Mouse (Mus musculus) kidney, postnatal 0 days (tissue): Measurements from ENCODE around the gene Zfp219. TPM values are rescaled to one million over a fixed set of nuclear protein-coding genes. Genes with fewer than 3 reads are reported as not detected.

Source experiments
- ATAC-seq: fragments of 200-750 bp; cut with Nextera tagmentation; replicated peaks from 2 replicates; pipeline ENCODE4 v1.8.0; 2017; ENCODE audit warnings: low read depth, moderate number of reproducible peaks, moderate TSS enrichment, moderate library complexity; ENCODE audit not compliant: low FRiP score
- DNase-seq: peaks from one replicate; pipeline ENCODE4 v3.0.0-alpha.2; 2016; ENCODE audit warnings: low spot score
- H3K27ac ChIP-seq: fragments of 300-500 bp; sonication (generic); 2 replicates; pipeline ENCODE4 v1.5.1; 2014; ENCODE audit warnings: mild to moderate bottlenecking
- H3K27me3 ChIP-seq: fragments of 300-500 bp; sonication (generic); 2 replicates; pipeline ENCODE4 v1.6.1; 2014; ENCODE audit warnings: low read length, mixed read lengths; ENCODE audit not compliant: insufficient read depth
- H3K36me3 ChIP-seq: fragments of 300-500 bp; sonication (generic); 2 replicates; pipeline ENCODE4 v1.6.1; 2014; ENCODE audit warnings: low read length, mixed read lengths; ENCODE audit not compliant: insufficient read depth
- H3K4me1 ChIP-seq: fragments of 300-500 bp; sonication (generic); replicated peaks from 2 replicates; pipeline ENCODE4 v1.6.1; 2014; ENCODE audit warnings: antibody characterized with exemption, low read length, mixed read lengths; ENCODE audit not compliant: insufficient read depth
- H3K4me2 ChIP-seq: fragments of 300-500 bp; sonication (generic); 2 replicates; pipeline ENCODE4 v1.6.1; 2014; ENCODE audit warnings: mild to moderate bottlenecking, low read length, moderate library complexity, mixed read lengths
- H3K4me3 ChIP-seq: fragments of 300-500 bp; sonication (generic); replicated peaks from 2 replicates; pipeline ENCODE4 v1.5.1; 2014; ENCODE audit warnings: low read depth, low read length
- H3K9ac ChIP-seq: fragments of 300-500 bp; sonication (generic); 2 replicates; pipeline ENCODE4 v1.6.1; 2014; ENCODE audit warnings: low read depth, low read length
- H3K9me3 ChIP-seq: fragments of 300-500 bp; sonication (generic); replicated peaks from 2 replicates; pipeline ENCODE4 v1.6.1; 2016; ENCODE audit warnings: low read length, inconsistent platforms, mixed read lengths
- CTCF ChIP-seq: IDR thresholded peaks from 2 replicates; pipeline ENCODE4 v1.5.1; 2016; ENCODE audit warnings: antibody characterized with exemption, low read depth, mild to moderate bottlenecking, moderate library complexity
- WGBS: fragments of 180-500 bp; shearing (Covaris S2); extraction: QIAGEN DNeasy Blood & Tissue Kit; methylation state at CpG from one replicate; pipeline ENCODE4 v1.1.7; 2014; 5-methylcytosine and 5-hydroxymethylcytosine counted together
- polyA plus RNA-seq: library from polyadenylated mRNA; unstranded; fragments of >200 nt; fragmentation: Nextera tagmentation; extraction: Ambion mirVana; gene quantifications from 2 replicates; pipeline ENCODE4 v1.2.1, GENCODE M21; 2015

Zfp219 gene
- polyA plus RNA-seq, 1 experiment from 2014 or later, result 35.8 TPM

- no peak for TF ChIP-seq CTCF
These were observed 8.4 kb downstream of the Zfp219 start for GRCm38 (mm10) chr14:52012085-52012484.

GRCm38 (mm10) chr14:52011683-52012082 lies 8.8 kb downstream of the Zfp219 start:
- Histone ChIP-seq H3K36me3 (peaks cover 14% of the 10 kb centered on the region), H3K9me3 (no peaks in the 10 kb centered on the region), H3K9ac (no peak overlapping the region), H3K4me3 (no peak overlapping the region), H3K27ac (peak overlapping the region; percentile 88), H3K27me3 (no peaks in the 10 kb centered on the region), H3K4me2 (no peak overlapping the region), H3K4me1 (peaks cover 30% of the 10 kb centered on the region)
- no peak for DNase-seq
- 68% methylated on average over 1 of the region's 1 CpGs for WGBS
- ATAC-seq, result no peak
- no peak for TF ChIP-seq CTCF

More at GRCm38 (mm10) chr14:52012085-52012484, 8.4 kb downstream of the Zfp219 start:
- DNase-seq (no peak), ATAC-seq (no peak)
- Histone ChIP-seq H3K9me3 (no peaks in the 10 kb centered on the region), H3K27ac (no peak overlapping the region), H3K4me2 (no peak overlapping the region), H3K36me3 (peaks cover 10% of the 10 kb centered on the region), H3K27me3 (no peaks in the 10 kb centered on the region), H3K9ac (no peak overlapping the region), H3K4me3 (no peak overlapping the region), H3K4me1 (peaks cover 34% of the 10 kb centered on the region)
- WGBS, result 76% methylated on average over 4 of the region's 4 CpGs

DNA sequence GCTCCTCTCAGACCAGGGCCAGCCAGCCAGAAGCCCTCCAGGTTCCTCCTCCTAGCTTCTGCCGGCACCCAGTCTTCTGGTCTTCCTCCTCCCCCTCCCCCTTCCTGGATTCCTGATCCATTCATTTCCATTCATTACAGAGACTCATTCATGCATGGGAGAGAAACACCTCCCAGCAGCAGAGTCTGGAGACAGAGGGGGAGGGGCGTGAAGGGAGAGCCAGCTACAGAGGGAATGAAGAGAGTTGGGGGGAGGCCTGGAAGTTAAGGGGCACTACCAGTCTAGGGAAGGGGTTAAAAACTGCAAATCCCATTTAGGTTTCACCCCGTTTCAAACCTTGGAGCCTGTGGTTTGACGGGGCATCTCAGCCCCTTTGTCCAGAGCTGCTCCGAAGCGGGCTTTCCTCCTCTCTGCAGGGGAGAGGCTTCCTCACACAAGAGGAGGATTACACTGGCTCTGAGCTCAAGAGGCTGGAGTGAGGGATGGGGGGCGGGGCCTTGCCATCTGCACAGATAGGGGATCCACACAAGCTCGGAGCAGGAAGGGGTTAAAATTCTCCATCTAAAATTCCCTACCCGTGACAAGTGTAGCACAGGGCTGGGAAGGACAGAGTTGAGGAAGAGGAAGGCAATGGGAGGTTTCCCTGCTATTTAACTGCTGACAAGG lies 10.0 kb downstream of the Zfp219 start:
- Histone ChIP-seq H3K4me2 (peak overlapping the region; percentile 49), H3K4me3 (peak overlapping the region; percentile 17; the same call in 1 of the 2 replicates), H3K9ac (peak overlapping the region; percentile 42), H3K4me1 (peaks cover 19% of the 10 kb centered on the region), H3K36me3 (peaks cover 21% of the 10 kb centered on the region), H3K9me3 (no peaks in the 10 kb centered on the region), H3K27me3 (no peaks in the 10 kb centered on the region), H3K27ac (peak overlapping the region; percentile 88)
- peak; percentile 59 for ATAC-seq
- WGBS, result 8% methylated on average over 9 of the region's 9 CpGs
- no peak; the same call in 1 of the 2 replicates for TF ChIP-seq CTCF
- DNase-seq, result peak; percentile 86

DNA sequence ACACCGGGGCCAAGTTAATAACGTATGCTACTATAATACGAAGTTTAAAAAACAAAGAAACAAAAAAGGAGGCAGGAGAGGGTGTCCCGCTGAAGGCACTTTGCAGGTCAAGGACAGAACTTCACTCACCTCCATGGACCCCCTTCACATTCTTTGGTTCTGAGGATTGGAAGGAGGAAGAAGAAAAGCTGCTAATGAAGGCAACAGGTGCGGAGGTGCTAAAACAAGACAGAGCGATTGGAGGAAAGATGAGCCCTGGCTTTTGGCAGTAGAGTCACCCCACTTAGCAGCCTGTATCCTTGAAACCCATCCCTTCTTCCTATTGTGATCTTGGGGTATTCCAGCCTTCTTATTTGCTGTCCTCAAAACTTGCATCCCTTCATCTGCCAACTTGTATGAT lies 10.7 kb downstream of the Zfp219 start:
- Histone ChIP-seq H3K36me3 (peaks cover 23% of the 10 kb centered on the region), H3K4me2 (peak overlapping the region; percentile 49), H3K27me3 (no peaks in the 10 kb centered on the region), H3K4me3 (no peak overlapping the region), H3K27ac (peak overlapping the region; percentile 88), H3K9me3 (no peaks in the 10 kb centered on the region), H3K4me1 (peaks cover 16% of the 10 kb centered on the region), H3K9ac (0 out of 2 replicates have a peak overlapping the region, but pooled peaks have one; percentile 18)
- WGBS, result 69% methylated on average over 6 of the region's 6 CpGs
- no peak for TF ChIP-seq CTCF
- ATAC-seq, result no peak
- DNase-seq, result no peak

GRCm38 (mm10) chr14:52009361-52009760 lies 11.2 kb downstream of the Zfp219 start:
- Histone ChIP-seq H3K4me1 (peaks cover 16% of the 10 kb centered on the region), H3K4me2 (no peak overlapping the region), H3K4me3 (no peak overlapping the region), H3K9me3 (no peaks in the 10 kb centered on the region), H3K27me3 (no peaks in the 10 kb centered on the region), H3K27ac (no peak overlapping the region), H3K9ac (0 out of 2 replicates have a peak overlapping the region, but pooled peaks have one; percentile 18), H3K36me3 (peaks cover 23% of the 10 kb centered on the region)
- WGBS, result 60% methylated on average over 26 of the region's 26 CpGs
- ATAC-seq, result no peak
- no peak for DNase-seq
- TF ChIP-seq CTCF, result no peak

DNA sequence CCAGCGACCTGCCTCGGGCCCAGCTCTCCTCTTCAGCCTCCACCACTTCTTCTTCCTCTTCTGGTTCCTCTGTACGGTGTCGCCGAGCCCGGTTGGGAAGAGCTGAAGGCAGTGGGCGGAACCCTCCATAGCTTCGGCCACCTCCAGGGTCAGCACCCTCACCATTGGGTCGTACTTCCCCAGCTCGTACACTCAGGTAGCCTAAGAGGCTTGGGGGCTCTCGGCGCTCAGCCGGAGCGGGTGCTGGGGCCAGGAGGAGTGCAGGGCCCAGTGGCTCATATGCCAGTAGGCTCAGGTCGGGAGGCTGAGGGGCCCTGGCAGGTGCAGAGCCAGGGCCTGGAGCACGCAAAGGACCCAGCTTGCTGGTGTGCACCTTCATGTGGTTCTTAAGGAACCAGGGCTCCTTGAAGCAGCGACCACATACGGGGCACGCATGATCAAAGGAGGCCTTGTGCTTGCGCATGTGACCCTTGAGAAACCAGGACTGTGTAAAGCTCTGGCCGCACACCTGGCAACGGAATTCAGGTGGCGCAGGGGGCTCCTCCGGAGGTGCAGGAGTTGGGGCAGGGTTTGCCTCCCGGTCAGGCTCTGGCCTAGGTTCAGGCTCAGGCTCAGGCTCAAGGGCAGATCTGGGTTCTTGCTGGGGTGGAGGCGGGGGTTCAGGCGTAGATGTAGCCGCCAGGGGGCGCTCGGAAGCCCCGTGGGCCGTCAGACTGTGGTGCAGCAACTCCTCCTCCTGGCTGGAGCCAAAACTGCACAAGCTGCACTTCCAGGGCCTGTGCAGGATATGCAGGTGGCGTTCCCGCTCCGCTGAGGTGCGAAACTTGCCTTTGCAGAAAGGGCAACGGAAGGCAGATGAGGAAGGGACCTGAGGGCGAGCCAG lies 12.0 kb downstream of the Zfp219 start:
- ATAC-seq (peak; percentile 65), DNase-seq (peak; percentile 94)
- H3K9me3 ChIP-seq, result no peaks in the 10 kb centered on the region
- H3K4me1 ChIP-seq, result peaks cover 16% of the 10 kb centered on the region
- H3K9ac ChIP-seq, result no peak overlapping the region
- peaks cover 24% of the 10 kb centered on the region for H3K36me3 ChIP-seq
- no peaks in the 10 kb centered on the region for H3K27me3 ChIP-seq
- TF ChIP-seq CTCF, result peak; percentile 100
- WGBS, result 52% methylated on average over 38 of the region's 38 CpGs
- H3K4me2 ChIP-seq, result no peak overlapping the region
- H3K4me3 ChIP-seq, result no peak overlapping the region
- H3K27ac ChIP-seq, result no peak overlapping the region
